Mouse (Mus musculus): ENCODE results near the gene Itpr2. TPM values are rescaled to one million over a fixed set of nuclear protein-coding genes. Genes with fewer than 3 reads are reported as not detected.

Gene Itpr2
- polyA plus RNA-seq, 1 experiment from 2014 or later: 7.5 TPM

- no peaks in the 10 kb centered on the region for H3K4me1 ChIP-seq (ENCODE audit: control insufficient read depth, low read depth, low read length)
- no peak for ATAC-seq (ENCODE audit: low read depth)
- H3K9ac ChIP-seq (ENCODE audit: low read depth, low read length): no peak overlapping the region
These were observed 366.7 kb downstream of the Itpr2 start for GRCm38 (mm10) chr6:146135291-146135690.

GRCm38 (mm10) chr6:146133921-146134320 is 368.1 kb downstream of the Itpr2 start:
- no peaks in the 10 kb centered on the region for H3K4me1 ChIP-seq (ENCODE audit: control insufficient read depth, low read depth, low read length)
- no peak overlapping the region for H3K27ac ChIP-seq (ENCODE audit: low read length)
- no peak overlapping the region for H3K4me3 ChIP-seq (ENCODE audit: low read depth, low read length)
- no peak for ATAC-seq (ENCODE audit: low read depth)
- H3K4me2 ChIP-seq (ENCODE audit: low read depth, low read length): no peak overlapping the region
- H3K9me3 ChIP-seq (replicated peaks; ENCODE audit: control insufficient read depth, low read length): no peaks in the 10 kb centered on the region
- H3K9ac ChIP-seq (ENCODE audit: low read depth, low read length): no peak overlapping the region
- H3K36me3 ChIP-seq (ENCODE audit: control insufficient read depth, insufficient read depth): no peaks in the 10 kb centered on the region
- 63% methylated on average over 8 of the region's 8 CpGs for WGBS (ENCODE audit: insufficient replicate concordance)
- no peaks in the 10 kb centered on the region for H3K27me3 ChIP-seq (ENCODE audit: control insufficient read depth, insufficient read depth, low read depth, low read length)

More at GRCm38 (mm10) chr6:146135291-146135690, 366.7 kb downstream of the Itpr2 start:
- no peak overlapping the region for H3K4me2 ChIP-seq (ENCODE audit: low read depth, low read length)
- no peak overlapping the region for H3K4me3 ChIP-seq (ENCODE audit: low read depth, low read length)
- H3K27ac ChIP-seq (ENCODE audit: low read length): no peak overlapping the region
- H3K36me3 ChIP-seq (ENCODE audit: control insufficient read depth, insufficient read depth): no peaks in the 10 kb centered on the region
- no peaks in the 10 kb centered on the region for H3K27me3 ChIP-seq (ENCODE audit: control insufficient read depth, insufficient read depth, low read depth, low read length)
- no peaks in the 10 kb centered on the region for H3K9me3 ChIP-seq (replicated peaks; ENCODE audit: control insufficient read depth, low read length)
- 58% methylated on average over 8 of the region's 8 CpGs for WGBS (ENCODE audit: insufficient replicate concordance)

DNA sequence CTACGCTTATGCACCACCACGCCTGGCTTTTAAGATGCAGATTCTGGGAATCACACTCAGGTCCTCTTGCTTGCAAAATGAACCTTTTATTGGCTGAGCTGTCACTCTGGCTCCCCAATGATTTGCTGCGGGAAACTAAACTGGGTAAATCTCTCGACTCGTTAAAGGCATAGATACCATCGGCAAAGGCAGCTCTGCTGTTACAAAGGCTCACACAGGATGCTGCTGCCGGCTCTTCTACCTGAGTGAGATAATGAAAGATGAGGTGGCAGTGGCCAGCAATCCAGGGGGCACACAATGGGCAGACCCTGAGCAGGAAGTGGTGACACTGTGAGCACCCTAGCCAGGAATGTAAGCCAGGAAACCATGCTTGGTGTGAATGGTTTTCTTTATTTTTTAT is 373.0 kb downstream of the Itpr2 start:
- Histone ChIP-seq H3K4me3 (ENCODE audit: low read depth, low read length) (no peak overlapping the region), H3K4me1 (ENCODE audit: control insufficient read depth, low read depth, low read length) (no peaks in the 10 kb centered on the region), H3K27me3 (ENCODE audit: control insufficient read depth, insufficient read depth, low read depth, low read length) (no peaks in the 10 kb centered on the region), H3K9ac (ENCODE audit: low read depth, low read length) (no peak overlapping the region), H3K27ac (ENCODE audit: low read length) (no peak overlapping the region), H3K36me3 (ENCODE audit: control insufficient read depth, insufficient read depth) (no peaks in the 10 kb centered on the region), H3K4me2 (ENCODE audit: low read depth, low read length) (no peak overlapping the region), H3K9me3 (replicated peaks; ENCODE audit: control insufficient read depth, low read length) (no peaks in the 10 kb centered on the region)
- 62% methylated on average over 7 of the region's 7 CpGs for WGBS (ENCODE audit: insufficient replicate concordance)
- no peak for ATAC-seq (ENCODE audit: low read depth)

- no peak overlapping the region for H3K9ac ChIP-seq (ENCODE audit: low read depth, low read length)
- 58% methylated on average over 12 of the region's 12 CpGs for WGBS (ENCODE audit: insufficient replicate concordance)
- H3K4me3 ChIP-seq (ENCODE audit: low read depth, low read length): no peak overlapping the region
- H3K4me1 ChIP-seq (ENCODE audit: control insufficient read depth, low read depth, low read length): no peaks in the 10 kb centered on the region
- H3K27ac ChIP-seq (ENCODE audit: low read length): no peak overlapping the region
- ATAC-seq (ENCODE audit: low read depth): no peak
- no peaks in the 10 kb centered on the region for H3K27me3 ChIP-seq (ENCODE audit: control insufficient read depth, insufficient read depth, low read depth, low read length)
- no peaks in the 10 kb centered on the region for H3K9me3 ChIP-seq (replicated peaks; ENCODE audit: control insufficient read depth, low read length)
- H3K36me3 ChIP-seq (ENCODE audit: control insufficient read depth, insufficient read depth): no peaks in the 10 kb centered on the region
- H3K4me2 ChIP-seq (ENCODE audit: low read depth, low read length): no peak overlapping the region
These were observed 375.0 kb downstream of the Itpr2 start for GRCm38 (mm10) chr6:146126823-146127681.

DNA sequence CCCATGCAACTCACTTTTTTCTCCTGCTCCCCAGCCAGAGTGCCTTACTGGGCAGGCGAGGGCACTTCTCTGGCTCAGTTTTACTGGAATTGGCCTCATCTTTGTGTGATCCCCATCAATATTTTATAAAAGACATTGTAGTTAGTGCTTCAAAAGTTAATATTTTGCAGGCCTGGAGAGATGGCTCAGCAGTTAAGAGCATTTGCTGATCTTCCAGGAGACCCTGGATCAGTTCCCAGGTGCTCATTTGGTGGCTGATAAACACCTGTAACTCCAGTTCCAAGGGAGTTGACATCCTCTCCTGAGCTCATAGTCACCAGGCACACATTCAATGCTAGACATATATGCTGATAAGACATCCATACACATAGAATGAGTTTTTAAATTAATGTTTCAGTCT is 376.4 kb downstream of the Itpr2 start:
- Histone ChIP-seq H3K9ac (ENCODE audit: low read depth, low read length) (no peak overlapping the region), H3K9me3 (replicated peaks; ENCODE audit: control insufficient read depth, low read length) (no peaks in the 10 kb centered on the region), H3K27ac (ENCODE audit: low read length) (no peak overlapping the region), H3K4me2 (ENCODE audit: low read depth, low read length) (no peak overlapping the region), H3K27me3 (ENCODE audit: control insufficient read depth, insufficient read depth, low read depth, low read length) (no peaks in the 10 kb centered on the region), H3K4me1 (ENCODE audit: control insufficient read depth, low read depth, low read length) (no peaks in the 10 kb centered on the region), H3K4me3 (ENCODE audit: low read depth, low read length) (no peak overlapping the region), H3K36me3 (ENCODE audit: control insufficient read depth, insufficient read depth) (no peaks in the 10 kb centered on the region)
- ATAC-seq (ENCODE audit: low read depth): no peak
- WGBS (ENCODE audit: insufficient replicate concordance): 70% methylated on average over 1 of the region's 1 CpGs

DNA sequence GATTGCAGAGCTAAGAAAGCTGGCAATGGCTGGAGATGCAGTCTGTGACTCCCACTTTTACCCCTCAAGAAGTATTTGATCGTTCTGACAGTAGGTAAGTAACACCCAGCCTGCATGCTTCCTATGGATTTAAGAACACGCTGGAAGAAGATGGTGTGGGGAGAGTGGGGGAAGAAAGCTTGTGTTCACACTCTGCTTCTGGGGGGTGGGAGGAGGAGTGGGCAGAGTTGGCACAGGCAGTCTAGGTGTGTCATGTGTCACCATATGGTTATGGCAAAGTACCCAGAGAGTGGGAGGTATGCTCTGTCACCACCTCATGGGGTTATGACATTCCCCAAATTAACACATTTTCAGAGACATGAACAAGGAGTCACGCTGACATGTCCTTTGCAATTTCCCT is 377.5 kb downstream of the Itpr2 start:
- H3K9ac ChIP-seq (ENCODE audit: low read depth, low read length): no peak overlapping the region
- no peak for ATAC-seq (ENCODE audit: low read depth)
- no peaks in the 10 kb centered on the region for H3K4me1 ChIP-seq (ENCODE audit: control insufficient read depth, low read depth, low read length)
- H3K27ac ChIP-seq (ENCODE audit: low read length): no peak overlapping the region
- no peaks in the 10 kb centered on the region for H3K36me3 ChIP-seq (ENCODE audit: control insufficient read depth, insufficient read depth)
- H3K9me3 ChIP-seq (replicated peaks; ENCODE audit: control insufficient read depth, low read length): no peaks in the 10 kb centered on the region
- 62% methylated on average over 3 of the region's 3 CpGs for WGBS (ENCODE audit: insufficient replicate concordance)
- no peaks in the 10 kb centered on the region for H3K27me3 ChIP-seq (ENCODE audit: control insufficient read depth, insufficient read depth, low read depth, low read length)
- no peak overlapping the region for H3K4me3 ChIP-seq (ENCODE audit: low read depth, low read length)
- no peak overlapping the region for H3K4me2 ChIP-seq (ENCODE audit: low read depth, low read length)

- Histone ChIP-seq H3K9me3 (replicated peaks; ENCODE audit: control insufficient read depth, low read length) (no peaks in the 10 kb centered on the region), H3K4me3 (ENCODE audit: low read depth, low read length) (no peak overlapping the region), H3K4me2 (ENCODE audit: low read depth, low read length) (no peak overlapping the region), H3K9ac (ENCODE audit: low read depth, low read length) (no peak overlapping the region), H3K36me3 (ENCODE audit: control insufficient read depth, insufficient read depth) (no peaks in the 10 kb centered on the region), H3K27me3 (ENCODE audit: control insufficient read depth, insufficient read depth, low read depth, low read length) (no peaks in the 10 kb centered on the region), H3K27ac (ENCODE audit: low read length) (no peak overlapping the region), H3K4me1 (ENCODE audit: control insufficient read depth, low read depth, low read length) (no peaks in the 10 kb centered on the region)
- ATAC-seq (ENCODE audit: low read depth): no peak
- 64% methylated on average over 4 of the region's 4 CpGs for WGBS (ENCODE audit: insufficient replicate concordance)
These were observed 378.4 kb downstream of the Itpr2 start for GRCm38 (mm10) chr6:146123656-146124055.

GRCm38 (mm10) chr6:146120172-146120571 is 381.9 kb downstream of the Itpr2 start:
- Histone ChIP-seq H3K9me3 (replicated peaks; ENCODE audit: control insufficient read depth, low read length) (no peaks in the 10 kb centered on the region), H3K4me3 (ENCODE audit: low read depth, low read length) (no peak overlapping the region), H3K4me2 (ENCODE audit: low read depth, low read length) (no peak overlapping the region), H3K4me1 (ENCODE audit: control insufficient read depth, low read depth, low read length) (no peaks in the 10 kb centered on the region), H3K27me3 (ENCODE audit: control insufficient read depth, insufficient read depth, low read depth, low read length) (no peaks in the 10 kb centered on the region), H3K36me3 (ENCODE audit: control insufficient read depth, insufficient read depth) (no peaks in the 10 kb centered on the region), H3K9ac (ENCODE audit: low read depth, low read length) (no peak overlapping the region), H3K27ac (ENCODE audit: low read length) (no peak overlapping the region)
- 10% methylated on average over 6 of the region's 6 CpGs for WGBS (ENCODE audit: insufficient replicate concordance)
- ATAC-seq (ENCODE audit: low read depth): no peak

DNA sequence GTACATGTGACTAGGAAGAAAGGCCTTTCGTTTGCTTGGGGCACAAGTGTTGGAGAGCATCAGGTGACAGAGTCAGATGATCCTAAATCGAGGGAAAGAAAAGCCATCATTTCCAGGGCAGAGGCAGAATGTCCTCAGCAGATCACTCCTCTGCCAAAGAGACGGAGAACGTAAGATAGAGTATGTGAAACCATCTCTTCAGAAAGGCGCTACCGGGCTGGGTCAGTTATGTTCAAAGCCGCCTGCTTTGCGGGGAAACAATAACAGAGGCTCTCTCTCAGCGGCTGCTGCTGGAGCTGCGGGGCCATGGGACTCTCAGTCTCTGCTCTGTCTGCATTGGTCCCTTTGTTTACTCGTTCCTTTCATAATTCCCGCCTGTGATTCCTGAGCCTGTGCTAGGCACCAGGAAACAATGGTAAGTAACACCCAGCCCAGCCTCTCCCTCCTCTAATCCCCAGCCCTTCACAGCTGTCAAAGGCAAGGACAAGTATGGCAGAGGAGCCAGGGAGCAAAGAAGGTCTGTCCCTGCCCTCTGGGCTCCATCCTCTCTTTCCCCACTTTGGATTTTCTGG is 387.2 kb downstream of the Itpr2 start:
- H3K4me3 ChIP-seq (ENCODE audit: low read depth, low read length): no peak overlapping the region
- WGBS (ENCODE audit: insufficient replicate concordance): 38% methylated on average over 12 of the region's 12 CpGs
- no peak overlapping the region for H3K9ac ChIP-seq (ENCODE audit: low read depth, low read length)
- no peaks in the 10 kb centered on the region for H3K4me1 ChIP-seq (ENCODE audit: control insufficient read depth, low read depth, low read length)
- H3K27ac ChIP-seq (ENCODE audit: low read length): no peak overlapping the region
- H3K9me3 ChIP-seq (replicated peaks; ENCODE audit: control insufficient read depth, low read length): no peaks in the 10 kb centered on the region
- ATAC-seq (ENCODE audit: low read depth): no peak
- no peaks in the 10 kb centered on the region for H3K36me3 ChIP-seq (ENCODE audit: control insufficient read depth, insufficient read depth)
- no peaks in the 10 kb centered on the region for H3K27me3 ChIP-seq (ENCODE audit: control insufficient read depth, insufficient read depth, low read depth, low read length)
- no peak overlapping the region for H3K4me2 ChIP-seq (ENCODE audit: low read depth, low read length)
